In the genomic region with DNA sequence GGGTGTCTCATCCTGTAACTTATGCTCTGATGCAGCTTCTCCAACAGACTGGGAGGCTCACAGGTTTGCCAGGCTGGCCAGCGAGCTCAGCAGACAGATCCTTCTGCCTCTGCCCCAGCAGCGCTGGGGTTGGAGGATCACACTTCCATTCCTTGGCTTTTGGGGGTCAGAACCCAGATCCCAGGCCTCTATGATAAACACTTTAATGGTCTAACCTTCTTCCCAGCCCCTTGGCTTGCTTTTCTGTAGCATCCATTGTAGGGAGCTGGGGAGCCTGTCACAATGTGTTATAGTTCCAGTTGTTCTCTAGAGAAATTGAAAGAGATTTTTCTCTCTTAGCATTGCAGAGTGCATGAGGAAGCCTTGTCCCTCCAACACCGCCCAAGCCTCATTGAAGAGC, we compare ENCODE assay signal across 21 mouse cellular contexts.
DNase-seq lines count a peak whose midpoint lies in the region; ATAC-seq and TF ChIP-seq lines count a peak whose summit lies in the region.
"Had no signal": no experiment of that assay in that cellular context is flagged by ENCODE, and none has a peak within 500 bp of the region (broad histone marks: within the 10 kb centered on the region; RNA-seq: fewer than 3 reads in every experiment).

No protein-coding gene starts in this region.

- no peak for TF ChIP-seq POLR2A in cortical plate, adult 2 months (IDR thresholded peaks at IDR 0.05; ENCODE audit: extremely low read depth, insufficient read depth, low read length)

- H3K4me2 ChIP-seq in midbrain, embryonic 15.5 days, result no peak overlapping the region
- H3K4me2 ChIP-seq: forebrain, embryonic 15.5 days; heart, embryonic 13.5 days; kidney, embryonic 15.5 days; limb, embryonic 15.5 days; liver, embryonic 15.5 days had no signal

- peaks cover 8% of the 10 kb centered on the region for H3K4me1 ChIP-seq in cortical plate, adult 2 months (ENCODE audit: control insufficient read depth, insufficient read depth, low read length)
- H3K4me1 ChIP-seq in midbrain, embryonic 15.5 days, result peaks cover 10% of the 10 kb centered on the region
- H3K4me1 ChIP-seq: heart, embryonic 13.5 days; kidney, embryonic 15.5 days; liver, embryonic 15.5 days had no signal

- DNase-seq in heart, adult 11 months, result peak; percentile 76
- DNase-seq in heart, postnatal 10 days, result no peak
- DNase-seq in left cerebral cortex, adult 2 months (ENCODE audit: extremely low spot score in 1 of 2, low spot score in 2 of 2), result peak in 1 of 2 experiments; percentile 17
- no peak for DNase-seq in left cerebral cortex, postnatal 14 days (ENCODE audit: low spot score in 2 of 2)
- DNase-seq in gastrocnemius, postnatal 14 days, result no peak
- no peak for DNase-seq in ovary, postnatal 10 days (ENCODE audit: low spot score)
- DNase-seq: cerebellum, adult 11-12 months; cerebellum, postnatal 36 days; layer of hippocampus, postnatal 36 days; right cerebral cortex, postnatal 14 days; thymus, adult 18-20 months had no signal

- H3K36me3 ChIP-seq in midbrain, embryonic 15.5 days (replicated peaks), result no peaks in the 10 kb centered on the region
- H3K36me3 ChIP-seq: forebrain, embryonic 15.5 days; heart, embryonic 13.5 days; kidney, embryonic 15.5 days; limb, embryonic 15.5 days; liver, embryonic 15.5 days had no signal

- peak overlapping the region; percentile 83 for H3K27ac ChIP-seq in left cerebral cortex, adult 2 months
- H3K27ac ChIP-seq in cortical plate, adult 2 months (ENCODE audit: insufficient read depth, low read length), result peak overlapping the region; percentile 8; the same call in 1 of the 2 replicates
- H3K27ac ChIP-seq in midbrain, embryonic 15.5 days, result peak overlapping the region; percentile 17; the same call in 1 of the 2 replicates
- H3K27ac ChIP-seq: heart, embryonic 13.5 days; kidney, embryonic 15.5 days; limb, embryonic 15.5 days; liver, embryonic 15.5 days; macrophage had no signal

- TF ChIP-seq CTCF in left cerebral cortex, adult 2 months (IDR thresholded peaks at IDR 0.05), result no peak
- no peak for TF ChIP-seq CTCF in cortical plate, adult 2 months (IDR thresholded peaks at IDR 0.05; ENCODE audit: extremely low read depth, insufficient read depth, low read length)

- H3K9ac ChIP-seq in midbrain, embryonic 15.5 days, result no peak overlapping the region
- H3K9ac ChIP-seq: forebrain, embryonic 15.5 days; heart, embryonic 13.5 days; kidney, embryonic 15.5 days; limb, embryonic 15.5 days; liver, embryonic 15.5 days had no signal

- intact Hi-C loops in heart, postnatal 10 days (cut with DNase I), result no loop called here
- intact Hi-C loops in left cerebral cortex, adult 2 months (cut with DNase I), result loop anchor here (2.0 to 10.0 kb wide), 4 partner anchors 28 to 414 kb away; partner anchors contain the start of gene Mab21l1
- intact Hi-C loops in left cerebral cortex, postnatal 14 days (cut with DNase I), result no loop called here
- intact Hi-C loops in gastrocnemius, postnatal 14 days (cut with DNase I; ENCODE audit: low total_unique reads), result no loop called here

- no peak overlapping the region for H3K4me3 ChIP-seq in left cerebral cortex, adult 2 months
- H3K4me3 ChIP-seq in cortical plate, adult 2 months (ENCODE audit: insufficient read depth, low read length), result no peak overlapping the region
- no peak overlapping the region for H3K4me3 ChIP-seq in midbrain, embryonic 15.5 days
- H3K4me3 ChIP-seq: forebrain, embryonic 15.5 days; heart, embryonic 13.5 days; kidney, embryonic 15.5 days; limb, embryonic 15.5 days; liver, embryonic 15.5 days had no signal

- 88% methylated on average over 3 of the region's 3 CpGs for WGBS in midbrain, embryonic 15.5 days

- no peak; the same call in 1 of the 2 replicates for ATAC-seq in midbrain, embryonic 15.5 days (replicated peaks)
- ATAC-seq: intestine, embryonic 16.5 days had no signal

- no peaks in the 10 kb centered on the region for H3K9me3 ChIP-seq in midbrain, embryonic 15.5 days
- H3K9me3 ChIP-seq: forebrain, embryonic 15.5 days; kidney, embryonic 15.5 days; limb, embryonic 15.5 days; liver, embryonic 15.5 days had no signal

- H3K27me3 ChIP-seq in midbrain, embryonic 15.5 days (replicated peaks), result no peaks in the 10 kb centered on the region
- H3K27me3 ChIP-seq: CH12.LX; forebrain, embryonic 15.5 days; heart, embryonic 13.5 days; kidney, embryonic 15.5 days; limb, embryonic 15.5 days; liver, embryonic 15.5 days had no signal

Comparison
In these comparisons a context has a peak if more than half of its experiments do, and no peak if none do; other contexts are left out.
1. H3K27ac ChIP-seq: peak in every context shown above with its lines; median percentile 83 in left cerebral cortex, adult 2 months; 17 in midbrain, embryonic 15.5 days; 8 in cortical plate, adult 2 months.